Mouse (Mus musculus) neural tube, embryonic 10.5 days (tissue): ENCODE data around the gene Olfr658.

Experiments
- DNase-seq: peaks from one replicate; pipeline ENCODE4 v3.0.0-alpha.2; 2017; ENCODE audit warnings: low spot score; ENCODE audit errors: extremely low spot score

The Olfr658 gene

GRCm38 (mm10) chr7:104646841-104647482 is at the start of gene Olfr658:
Gene Olfr658 (minus strand): TSS chr7:104647305.
- DNase-seq, result peak; percentile 58

GRCm38 (mm10) chr7:104686201-104686600 is 39.1 kb upstream of the Olfr658 start, which contains the start of gene Olfr661:
Gene Olfr661 (plus strand): TSS chr7:104686501.
- no peak for DNase-seq

GRCm38 (mm10) chr7:104666453-104666852 is 19.3 kb upstream of the Olfr658 start, which contains the start of gene Olfr659:
Gene Olfr659 (plus strand): TSS chr7:104666753.
- no peak for DNase-seq

- DNase-seq, result no peak
These were observed 22.6 kb downstream of the Olfr658 start, which contains the start of gene Olfr657 for GRCm38 (mm10) chr7:104624494-104624893. Gene Olfr657 (plus strand): TSS chr7:104624794.

GRCm38 (mm10) chr7:104613655-104614054 is 33.5 kb downstream of the Olfr658 start, which contains the start of gene Olfr656:
Gene Olfr656 (plus strand): TSS chr7:104613955.
- DNase-seq, result no peak

GRCm38 (mm10) chr7:104604727-104605126 is 42.4 kb downstream of the Olfr658 start:
- no peak for DNase-seq

- DNase-seq, result peak; percentile 47
These were observed 43.9 kb downstream of the Olfr658 start for GRCm38 (mm10) chr7:104603173-104603572.

GRCm38 (mm10) chr7:104601679-104602078 is 45.4 kb downstream of the Olfr658 start, which contains the start of gene Olfr655:
Gene Olfr655 (minus strand): TSS chr7:104601779.
- no peak for DNase-seq
